In genomic region chr5:3504453-3504852, GRCm38 (mm10) we compare ENCODE assay signal across 23 mouse cellular contexts.
"Had no signal": no experiment of that assay in that cellular context is flagged by ENCODE, and none has a peak within 500 bp of the region (broad histone marks: within the 10 kb centered on the region; RNA-seq: fewer than 3 reads in every experiment).

No protein-coding gene starts in this region.

- H3K9ac ChIP-seq: heart, embryonic 12.5 days; hindbrain, embryonic 13.5 days; hindbrain, embryonic 15.5 days; kidney, embryonic 15.5 days; limb, embryonic 12.5 days had no signal

- H3K4me1 ChIP-seq: hindbrain, embryonic 15.5 days had no signal

- H3K36me3 ChIP-seq: heart, embryonic 10.5 days; heart, embryonic 12.5 days; hindbrain, embryonic 13.5 days; hindbrain, embryonic 15.5 days; kidney, embryonic 15.5 days; limb, embryonic 12.5 days had no signal

- H3K4me2 ChIP-seq: heart, embryonic 12.5 days; hindbrain, embryonic 13.5 days; hindbrain, embryonic 15.5 days; kidney, embryonic 15.5 days; limb, embryonic 12.5 days; liver, embryonic 11.5 days had no signal

- DNase-seq: gastrocnemius, postnatal 14 days; gastrocnemius, postnatal 36 days; heart, adult 18-20 months; heart, postnatal 10 days; heart, postnatal 36 days; kidney, adult 11 months; kidney, adult 2 months; kidney, adult 9 months; kidney, postnatal 14 days; kidney, postnatal 36 days; layer of hippocampus, adult 9-11 months; layer of hippocampus, postnatal 36 days; liver had no signal

- ATAC-seq: intestine, embryonic 16.5 days had no signal

- H3K27me3 ChIP-seq: heart, embryonic 12.5 days; hindbrain, embryonic 13.5 days; hindbrain, embryonic 15.5 days; kidney, embryonic 15.5 days; limb, embryonic 12.5 days had no signal

- H3K27ac ChIP-seq: heart, embryonic 10.5 days; hindbrain, embryonic 13.5 days; hindbrain, embryonic 15.5 days; kidney, embryonic 15.5 days; kidney, postnatal 0 days; limb, embryonic 10.5 days; limb, embryonic 12.5 days had no signal

- H3K4me3 ChIP-seq: heart, embryonic 10.5 days; heart, embryonic 12.5 days; hindbrain, embryonic 13.5 days; hindbrain, embryonic 15.5 days; kidney, embryonic 15.5 days; limb, embryonic 10.5 days; limb, embryonic 12.5 days had no signal

- H3K9me3 ChIP-seq: heart, embryonic 10.5 days; heart, embryonic 12.5 days; hindbrain, embryonic 13.5 days; hindbrain, embryonic 15.5 days; kidney, embryonic 15.5 days; limb, embryonic 10.5 days; limb, embryonic 12.5 days had no signal
